Mouse (Mus musculus): ENCODE data around the gene Tfip11. TPM values are rescaled to one million over a fixed set of nuclear protein-coding genes. Genes with fewer than 3 reads are reported as not detected.

The Tfip11 gene
- total RNA-seq, 2 experiments from 2014 or later: 30.9 to 33.4 TPM

GRCm38 (mm10) chr5:112289819-112290535 is 36.2 kb upstream of the Tfip11 start:
- no peak for DNase-seq (ENCODE audit: low spot score in 2 of 2)

GRCm38 (mm10) chr5:112290536-112290880 is 35.6 kb upstream of the Tfip11 start:
- DNase-seq (ENCODE audit: low spot score in 2 of 2): no peak

- DNase-seq (ENCODE audit: low spot score in 2 of 2): no peak
These were observed 34.3 kb upstream of the Tfip11 start for GRCm38 (mm10) chr5:112291866-112292265.

- no peak for DNase-seq (ENCODE audit: low spot score in 2 of 2)
These were observed 33.7 kb upstream of the Tfip11 start for GRCm38 (mm10) chr5:112292343-112292980.

- no peak for DNase-seq (ENCODE audit: low spot score in 2 of 2)
These were observed 32.4 kb upstream of the Tfip11 start for GRCm38 (mm10) chr5:112293800-112294199.

GRCm38 (mm10) chr5:112294696-112295095 is 31.5 kb upstream of the Tfip11 start:
- no peak for DNase-seq (ENCODE audit: low spot score in 2 of 2)

- DNase-seq (ENCODE audit: low spot score in 2 of 2): no peak
These were observed 31.0 kb upstream of the Tfip11 start for GRCm38 (mm10) chr5:112295162-112295561.

- DNase-seq (ENCODE audit: low spot score in 2 of 2): no peak
These were observed 30.6 kb upstream of the Tfip11 start for GRCm38 (mm10) chr5:112295564-112295963.

GRCm38 (mm10) chr5:112296404-112297181 is 29.6 kb upstream of the Tfip11 start:
- DNase-seq (ENCODE audit: low spot score in 2 of 2): no peak

GRCm38 (mm10) chr5:112297257-112297656 is 28.9 kb upstream of the Tfip11 start:
- DNase-seq (ENCODE audit: low spot score in 2 of 2): no peak

GRCm38 (mm10) chr5:112298226-112298988 is 27.8 kb upstream of the Tfip11 start:
- no peak for DNase-seq (ENCODE audit: low spot score in 2 of 2)

- no peak for DNase-seq (ENCODE audit: low spot score in 2 of 2)
These were observed 26.8 kb upstream of the Tfip11 start for GRCm38 (mm10) chr5:112299399-112299798.

- no peak for DNase-seq (ENCODE audit: low spot score in 2 of 2)
These were observed 26.0 kb upstream of the Tfip11 start for GRCm38 (mm10) chr5:112300112-112300511.

- no peak for DNase-seq (ENCODE audit: low spot score in 2 of 2)
These were observed 25.3 kb upstream of the Tfip11 start for GRCm38 (mm10) chr5:112300721-112301308.

GRCm38 (mm10) chr5:112301694-112302093 is 24.5 kb upstream of the Tfip11 start:
- no peak for DNase-seq (ENCODE audit: low spot score in 2 of 2)

GRCm38 (mm10) chr5:112302310-112302709 is 23.8 kb upstream of the Tfip11 start:
- no peak for DNase-seq (ENCODE audit: low spot score in 2 of 2)

- DNase-seq (ENCODE audit: low spot score in 2 of 2): no peak
These were observed 20.3 kb upstream of the Tfip11 start for GRCm38 (mm10) chr5:112305842-112306241.

GRCm38 (mm10) chr5:112313222-112313885 is 12.8 kb upstream of the Tfip11 start:
- no peak for DNase-seq (ENCODE audit: low spot score in 2 of 2)

GRCm38 (mm10) chr5:112316468-112316867 is 9.7 kb upstream of the Tfip11 start:
- DNase-seq (ENCODE audit: low spot score in 2 of 2): no peak

GRCm38 (mm10) chr5:112317328-112317727 is 8.8 kb upstream of the Tfip11 start:
- no peak for DNase-seq (ENCODE audit: low spot score in 2 of 2)

Data from layer of hippocampus, postnatal 10 days (tissue).